8 mouse cellular contexts compared by ENCODE assay signal in genomic region chr13:12519371-12519770, GRCm38 (mm10). TPM values are rescaled to one million over a fixed set of nuclear protein-coding genes. Genes with fewer than 3 reads are reported as not detected.
DNase-seq lines count a peak whose midpoint lies in the region; ATAC-seq and TF ChIP-seq lines count a peak whose summit lies in the region.

No protein-coding gene starts in this region.

- peaks cover 3% of the 10 kb centered on the region; the same call in 1 of the 2 replicates for H3K4me1 ChIP-seq in lung, adult 2 months (ENCODE audit: control insufficient read depth, insufficient read depth, low read length)
- H3K4me1 ChIP-seq in embryonic facial prominence, embryonic 12.5 days, result no peaks in the 10 kb centered on the region
- no peaks in the 10 kb centered on the region for H3K4me1 ChIP-seq in kidney, postnatal 0 days (replicated peaks; ENCODE audit: insufficient read depth, low read length)

- peak overlapping the region; percentile 37 for H3K4me3 ChIP-seq in lung, adult 2 months (replicated peaks; ENCODE audit: extremely low read depth, low read depth, low read length)
- H3K4me3 ChIP-seq in embryonic facial prominence, embryonic 12.5 days, result peak overlapping the region; percentile 44
- peak overlapping the region; percentile 49 for H3K4me3 ChIP-seq in kidney, postnatal 0 days (replicated peaks; ENCODE audit: low read depth, low read length)

- H3K27me3 ChIP-seq in embryonic facial prominence, embryonic 12.5 days, result 0 out of 2 replicates have a peak, but pooled peaks cover 2% of the 10 kb centered on the region
- H3K27me3 ChIP-seq in kidney, postnatal 0 days (ENCODE audit: insufficient read depth, low read length), result 0 out of 2 replicates have a peak, but pooled peaks cover 4% of the 10 kb centered on the region

- no peak for TF ChIP-seq CTCF in lung, adult 2 months (IDR thresholded peaks at IDR 0.05; ENCODE audit: insufficient read depth, low read length)
- no peak for TF ChIP-seq CTCF in kidney, postnatal 0 days (IDR thresholded peaks at IDR 0.05; ENCODE audit: low read depth)

- H3K36me3 ChIP-seq in embryonic facial prominence, embryonic 12.5 days, result no peaks in the 10 kb centered on the region
- no peaks in the 10 kb centered on the region for H3K36me3 ChIP-seq in kidney, postnatal 0 days (ENCODE audit: insufficient read depth, low read length)

- H3K9ac ChIP-seq in embryonic facial prominence, embryonic 12.5 days, result peak overlapping the region; percentile 42; the same call in 1 of the 2 replicates
- no peak overlapping the region for H3K9ac ChIP-seq in kidney, postnatal 0 days (ENCODE audit: low read depth, low read length)

- H3K27ac ChIP-seq in embryonic facial prominence, embryonic 12.5 days, result no peak overlapping the region
- no peak overlapping the region for H3K27ac ChIP-seq in kidney, postnatal 0 days

- no peaks in the 10 kb centered on the region for H3K9me3 ChIP-seq in embryonic facial prominence, embryonic 12.5 days
- no peaks in the 10 kb centered on the region for H3K9me3 ChIP-seq in kidney, postnatal 0 days (replicated peaks; ENCODE audit: low read length)

- TF ChIP-seq POLR2A in lung, adult 2 months (IDR thresholded peaks at IDR 0.05; ENCODE audit: borderline replicate concordance, extremely low read depth, low read depth, low read length), result no peak

- DNase-seq in lung, adult 2 months, result peak; percentile 12
- no peak for DNase-seq in lung, postnatal 25 days (ENCODE audit: low spot score)
- no peak for DNase-seq in kidney, postnatal 0 days (ENCODE audit: low spot score)
- peak; percentile 38 for DNase-seq in neural tube, embryonic 10.5 days (ENCODE audit: extremely low spot score, low spot score)
- DNase-seq in left cerebral cortex, postnatal 25 days (ENCODE audit: low spot score in 2 of 2), result no peak
- no peak for DNase-seq in layer of hippocampus, postnatal 10 days (ENCODE audit: low spot score in 2 of 2)
- DNase-seq in adrenal gland, postnatal 4 days (ENCODE audit: low spot score in 2 of 2), result no peak

- intact Hi-C loops in left cerebral cortex, postnatal 25 days (cut with DNase I), result no loop called here

- 5% methylated on average over 18 of the region's 18 CpGs for WGBS in lung, adult 2 months
- 3% methylated on average over 18 of the region's 18 CpGs for WGBS in embryonic facial prominence, embryonic 12.5 days
- 1% methylated on average over 18 of the region's 18 CpGs for WGBS in kidney, postnatal 0 days

- ATAC-seq in embryonic facial prominence, embryonic 12.5 days (ENCODE audit: insufficient number of reproducible peaks, insufficient read depth, low FRiP score, low TSS enrichment), result 0 out of 2 replicates have a peak, but pooled peaks have one; percentile 52
- peak; percentile 33; the same call in 1 of the 2 replicates for ATAC-seq in kidney, postnatal 0 days (replicated peaks; ENCODE audit: low FRiP score, low read depth)

- H3K4me2 ChIP-seq in embryonic facial prominence, embryonic 12.5 days (replicated peaks), result peak overlapping the region; percentile 86
- H3K4me2 ChIP-seq in kidney, postnatal 0 days (ENCODE audit: low read length), result peak overlapping the region; percentile 96

RNA-seq across cellular contexts. Expression of gene Edaradd, which starts 0.9 kb away (rescaled TPM):
- polyA plus RNA-seq in lung, adult 2 months (2012; rRNA removed), result 0.28 and 0.53 TPM in 2 replicates
- polyA plus RNA-seq in embryonic facial prominence, embryonic 12.5 days (2016; fragmentation: Nextera tagmentation; extraction: Ambion mirVana), result 4.1 and 4.6 TPM in 2 replicates
- polyA plus RNA-seq in kidney, postnatal 0 days (2015; fragmentation: Nextera tagmentation; extraction: Ambion mirVana), result 1.6 and 1.9 TPM in 2 replicates
- total RNA-seq in left cerebral cortex, postnatal 25 days (2021), result under 1 TPM; 0.09 to 0.16 TPM
- total RNA-seq in layer of hippocampus, postnatal 10 days (2021), result 1 to 10 TPM; 1.1 to 1.3 TPM
- total RNA-seq in adrenal gland, postnatal 4 days (2021), result 1 to 10 TPM in 1 of 2 experiments, under 1 TPM in 1; 0.25 to 1.0 TPM

RNA-seq across cellular contexts. Expression of gene Ero1lb, which starts 46.3 kb away (rescaled TPM):
- polyA plus RNA-seq in lung, adult 2 months (2012; rRNA removed), result 4.1 and 5.3 TPM in 2 replicates
- 8.1 and 8.3 TPM in 2 replicates for polyA plus RNA-seq in embryonic facial prominence, embryonic 12.5 days (2016; fragmentation: Nextera tagmentation; extraction: Ambion mirVana)
- 6.1 and 6.9 TPM in 2 replicates for polyA plus RNA-seq in kidney, postnatal 0 days (2015; fragmentation: Nextera tagmentation; extraction: Ambion mirVana)
- 10 to 100 TPM; 15.1 to 17.1 TPM for total RNA-seq in left cerebral cortex, postnatal 25 days (2021)
- 1 to 10 TPM; 8.1 to 9.3 TPM for total RNA-seq in layer of hippocampus, postnatal 10 days (2021)
- 10 to 100 TPM; 11.7 to 14.8 TPM for total RNA-seq in adrenal gland, postnatal 4 days (2021)

RNA-seq across cellular contexts. Expression of gene Lgals8, which starts 54.6 kb away (rescaled TPM):
- polyA plus RNA-seq in lung, adult 2 months (2012; rRNA removed), result 23.5 and 36.3 TPM in 2 replicates
- 18.0 and 20.5 TPM in 2 replicates for polyA plus RNA-seq in embryonic facial prominence, embryonic 12.5 days (2016; fragmentation: Nextera tagmentation; extraction: Ambion mirVana)
- 27.5 and 30.0 TPM in 2 replicates for polyA plus RNA-seq in kidney, postnatal 0 days (2015; fragmentation: Nextera tagmentation; extraction: Ambion mirVana)
- 10 to 100 TPM; 23.2 to 28.5 TPM for total RNA-seq in left cerebral cortex, postnatal 25 days (2021)
- 10 to 100 TPM; 28.0 to 31.4 TPM for total RNA-seq in layer of hippocampus, postnatal 10 days (2021)
- total RNA-seq in adrenal gland, postnatal 4 days (2021), result 10 to 100 TPM; 74.8 to 80.3 TPM

Comparison
In these comparisons a context has a peak if more than half of its experiments do, and no peak if none do; other contexts are left out.
1. DNase-seq: peak in lung, adult 2 months (single experiment) and neural tube, embryonic 10.5 days (single experiment); none in lung, postnatal 25 days (single experiment), kidney, postnatal 0 days (single experiment), left cerebral cortex, postnatal 25 days (0 of 2), layer of hippocampus, postnatal 10 days (0 of 2) and adrenal gland, postnatal 4 days (0 of 2).
2. Peak in every context shown above with its lines, with median percentiles within 50 percentile points of each other: H3K4me3 ChIP-seq.